Mouse (Mus musculus): ENCODE results near the gene Gm3512.
"Not testable (repeated sequence)": the region's sequence is repeated elsewhere in the genome, so short reads cannot be mapped to it uniquely, and the experiment has no call there.

The Gm3512 gene

DNA sequence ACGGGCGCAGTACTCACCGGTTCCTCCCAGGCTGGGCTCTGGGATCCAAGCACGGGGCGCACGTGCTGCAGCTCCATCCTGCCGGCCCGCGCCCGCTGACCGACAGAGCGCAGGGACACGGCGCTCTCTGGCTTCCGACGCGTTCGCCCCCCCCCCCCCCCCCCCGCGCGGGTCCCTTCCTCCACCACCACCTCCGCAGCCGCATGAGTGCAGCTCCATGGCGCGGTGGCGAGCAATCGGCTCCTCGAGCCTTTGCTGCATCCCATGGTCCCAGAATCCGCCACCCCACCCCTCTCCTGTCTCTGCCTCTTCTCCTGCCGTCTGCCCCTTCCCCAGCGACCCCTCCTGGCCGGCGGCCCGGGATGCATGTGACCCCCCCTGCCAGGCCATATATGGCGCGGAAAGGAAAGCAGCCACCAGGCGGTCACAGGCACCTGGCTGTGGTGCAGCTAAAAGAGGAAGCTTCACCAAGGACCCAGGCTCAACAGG is at the start of gene Gm3512:
Gm3512 (minus strand) TSS at position 51 of the 489 bp plus-strand sequence.
- not testable (repeated sequence) for DNase-seq

DNA sequence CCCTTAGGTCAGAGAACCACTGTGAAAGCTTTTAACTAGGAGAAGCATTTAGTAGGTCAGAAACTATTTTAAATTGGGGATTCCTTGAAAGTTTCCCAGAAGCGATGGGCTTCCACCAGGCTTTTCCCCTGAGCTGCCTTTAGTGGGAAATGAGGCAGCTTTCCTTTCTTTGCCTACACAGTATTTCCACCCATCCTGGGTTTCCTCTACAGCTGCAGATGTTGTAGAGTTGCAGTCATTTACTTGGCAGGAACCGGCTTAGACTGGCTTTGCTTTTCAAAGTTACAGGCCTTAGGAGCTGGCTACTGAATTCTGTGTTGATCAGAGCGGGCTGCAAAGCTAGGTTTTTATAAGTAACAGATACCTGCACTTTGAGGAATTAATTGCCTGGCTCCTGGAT is 25.7 kb upstream of the Gm3512 start:
- DNase-seq, result not testable (repeated sequence)

DNA sequence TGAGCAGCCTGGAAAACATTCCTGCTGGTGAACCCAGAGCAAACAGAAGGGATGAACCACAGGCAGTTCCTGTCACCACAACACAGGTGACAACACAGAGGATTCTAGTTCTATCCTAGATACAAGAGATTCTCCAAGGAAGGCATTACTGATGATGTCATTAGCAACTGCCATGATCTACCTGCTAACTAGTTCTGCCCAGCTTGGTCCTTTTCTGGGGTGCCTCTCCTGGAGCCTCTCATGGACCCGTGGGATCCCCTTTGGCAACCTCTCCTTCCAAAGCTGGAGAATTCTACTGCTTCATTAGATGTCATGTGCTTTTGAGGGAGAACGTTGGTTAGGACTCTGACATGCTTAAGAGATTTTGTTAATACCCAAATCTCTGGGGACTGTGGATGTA is 20.1 kb upstream of the Gm3512 start, which contains the start of gene Gm16434:
Gm16434 (minus strand) TSS at position 101 of the 400 bp plus-strand sequence.
- not testable (repeated sequence) for DNase-seq

DNA sequence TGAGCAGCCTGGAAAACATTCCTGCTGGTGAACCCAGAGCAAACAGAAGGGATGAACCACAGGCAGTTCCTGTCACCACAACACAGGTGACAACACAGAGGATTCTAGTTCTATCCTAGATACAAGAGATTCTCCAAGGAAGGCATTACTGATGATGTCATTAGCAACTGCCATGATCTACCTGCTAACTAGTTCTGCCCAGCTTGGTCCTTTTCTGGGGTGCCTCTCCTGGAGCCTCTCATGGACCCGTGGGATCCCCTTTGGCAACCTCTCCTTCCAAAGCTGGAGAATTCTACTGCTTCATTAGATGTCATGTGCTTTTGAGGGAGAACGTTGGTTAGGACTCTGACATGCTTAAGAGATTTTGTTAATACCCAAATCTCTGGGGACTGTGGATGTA is 49.0 kb downstream of the Gm3512 start, which contains the start of gene Gm6676:
Gm6676 (minus strand) TSS at position 101 of the 400 bp plus-strand sequence.
- not testable (repeated sequence) for DNase-seq

DNA sequence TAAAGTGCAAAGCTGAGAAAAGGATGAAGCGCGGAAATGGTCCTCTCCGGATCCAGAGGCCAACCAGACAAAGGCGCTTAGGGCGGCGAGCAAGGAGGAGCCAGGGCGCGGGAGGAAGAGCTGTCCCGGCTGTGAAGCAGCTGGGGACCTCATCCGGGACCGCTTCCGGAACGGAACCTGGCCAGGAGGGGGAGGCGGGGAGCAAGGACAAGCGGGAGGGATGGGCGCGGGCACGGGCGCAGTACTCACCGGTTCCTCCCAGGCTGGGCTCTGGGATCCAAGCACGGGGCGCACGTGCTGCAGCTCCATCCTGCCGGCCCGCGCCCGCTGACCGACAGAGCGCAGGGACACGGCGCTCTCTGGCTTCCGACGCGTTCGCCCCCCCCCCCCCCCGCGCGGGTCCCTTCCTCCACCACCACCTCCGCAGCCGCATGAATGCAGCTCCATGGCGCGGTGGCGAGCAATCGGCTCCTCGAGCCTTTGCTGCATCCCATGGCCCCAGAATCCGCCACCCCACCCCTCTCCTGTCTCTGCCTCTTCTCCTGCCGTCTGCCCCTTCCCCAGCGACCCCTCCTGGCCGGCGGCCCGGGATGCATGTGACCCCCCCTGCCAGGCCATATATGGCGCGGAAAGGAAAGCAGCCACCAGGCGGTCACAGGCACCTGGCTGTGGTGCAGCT is 69.1 kb downstream of the Gm3512 start:
- DNase-seq, result peak; percentile 4
